Mouse (Mus musculus): ENCODE results near the gene Tada2a.

GRCm38 (mm10) chr11:84040621-84041020, 88.8 kb downstream of the Tada2a start:
- TF ChIP-seq POLR2A (IDR thresholded peaks at IDR 0.05; ENCODE audit: borderline replicate concordance, insufficient read depth, low read length) (no peak), CTCF (IDR thresholded peaks at IDR 0.05; ENCODE audit: borderline replicate concordance, insufficient read depth, low read depth, low read length) (no peak)

Measured in cerebellum, adult 2 months (tissue).